Mouse (Mus musculus) left cerebral cortex, postnatal 10 days (tissue): ENCODE data around the gene Mgat5. TPM values are rescaled to one million over a fixed set of nuclear protein-coding genes. Genes with fewer than 3 reads are reported as not detected.
A peak's percentile ranks its signal among the peaks of the same experiment; 100 is the strongest.

Experiments
- DNase-seq, 2 experiments: peaks; one replicate each; pipeline ENCODE4 v3.0.0; 2021 to 2022; ENCODE audit warnings: low spot score in 2 of 2, mixed read lengths in 1 of 2; ENCODE audit errors: extremely low spot score in 1 of 2
- intact Hi-C: fragments of 180-260 bp; cut with DNase I; formaldehyde crosslinking; loops from one replicate; pipeline ENCODE4 v1.15.1; 2025
- total RNA-seq, 2 experiments: library from RNA; stranded (reverse); gene quantifications; 2 replicates each; pipeline ENCODE4 v1.2.3; 2021

Mgat5 gene
- total RNA-seq, 2 experiments from 2014 or later, result 76.8 to 77.1 TPM

DNA sequence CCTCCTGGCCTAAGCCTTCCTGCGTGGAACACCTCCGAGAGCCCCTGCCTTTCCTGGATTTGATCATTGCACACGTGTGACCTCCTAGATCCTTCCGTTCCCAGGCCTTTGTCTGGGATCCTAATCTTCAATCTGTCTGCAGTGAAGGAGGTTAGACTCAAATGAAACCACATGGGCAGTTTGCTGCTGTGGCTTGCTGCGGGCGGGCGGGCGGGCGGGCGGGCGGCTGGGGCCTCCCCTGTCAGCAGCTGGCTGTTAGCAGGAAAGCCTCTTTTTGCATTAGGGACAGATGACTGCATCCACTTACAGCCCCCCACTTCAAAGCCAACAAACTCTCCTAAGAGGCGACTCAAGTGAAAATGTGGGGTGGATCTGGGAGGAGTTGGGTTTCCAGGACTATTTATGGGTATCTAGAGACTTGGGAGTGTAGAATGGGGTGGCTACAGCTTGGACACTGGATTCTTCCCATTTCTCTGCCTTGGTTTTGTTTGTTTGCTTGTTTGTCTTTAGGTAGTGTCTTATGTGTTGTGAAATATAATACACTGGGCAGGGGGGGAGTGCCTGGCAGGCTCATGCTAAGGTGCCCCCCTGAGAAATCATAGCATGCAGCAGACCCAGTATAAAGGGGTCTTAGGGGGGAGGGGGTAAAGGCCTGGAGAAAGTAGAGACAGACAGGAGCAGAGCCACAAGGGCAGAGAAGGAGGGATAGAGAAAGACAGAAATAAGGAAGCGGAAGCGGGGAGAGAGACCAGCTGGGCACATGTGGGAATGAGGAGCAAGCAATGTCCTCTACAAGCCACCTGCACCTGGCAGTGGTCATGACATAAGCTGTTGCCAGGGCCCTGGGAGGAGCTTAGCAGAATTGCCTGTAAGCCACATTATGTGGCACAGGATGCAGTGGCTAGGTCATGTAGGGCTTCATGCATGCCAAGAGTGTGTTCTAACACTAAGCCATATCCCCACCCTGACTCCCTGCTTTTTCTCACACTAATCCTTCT, 238.4 kb downstream of the Mgat5 start:
- no peak for DNase-seq
- intact Hi-C loops, result no loop called here

GRCm38 (mm10) chr1:127444836-127445485, 240.1 kb downstream of the Mgat5 start:
- intact Hi-C loops, result no loop called here
- DNase-seq, result peak in 1 of 2 experiments; percentile 37

- no peak for DNase-seq
- intact Hi-C loops, result no loop called here
Observed at GRCm38 (mm10) chr1:127453397-127453796, 248.6 kb downstream of the Mgat5 start.

DNA sequence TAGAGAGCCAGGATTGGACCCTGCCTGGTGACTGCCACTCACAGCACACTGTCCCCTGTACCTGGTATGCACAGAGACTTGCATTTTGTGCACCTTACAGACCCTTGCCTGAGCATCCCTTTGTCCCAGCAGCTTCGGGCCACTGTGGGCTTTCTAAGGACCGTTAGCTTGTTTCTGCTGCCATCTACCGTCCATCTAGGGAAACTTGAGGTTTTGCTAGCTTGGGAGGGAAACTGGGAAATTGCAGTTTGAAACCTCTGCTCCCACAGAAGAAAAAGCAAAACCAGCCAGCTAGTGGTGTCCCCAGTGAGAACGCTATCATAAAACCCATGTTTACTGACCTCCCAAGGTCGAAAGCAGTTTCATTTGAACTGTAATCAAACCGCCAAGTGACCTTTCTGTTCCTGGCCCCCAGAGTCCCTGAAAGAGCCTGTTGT, 254.2 kb downstream of the Mgat5 start:
- intact Hi-C loops, result loop anchor here (2.0 kb wide), 2 partner anchors 254 to 446 kb away; partner anchors contain the start of gene Mgat5
- peak; percentile 60 to 67 for DNase-seq

GRCm38 (mm10) chr1:127459576-127459975, 254.8 kb downstream of the Mgat5 start:
- intact Hi-C loops, result loop anchor here (2.0 kb wide), 2 partner anchors 255 to 447 kb away; partner anchors contain the start of gene Mgat5
- no peak for DNase-seq

GRCm38 (mm10) chr1:127461017-127461416, 256.2 kb downstream of the Mgat5 start:
- intact Hi-C loops, result no loop called here
- no peak for DNase-seq

GRCm38 (mm10) chr1:127464041-127464440, 259.2 kb downstream of the Mgat5 start:
- intact Hi-C loops, result no loop called here
- DNase-seq, result no peak

DNA sequence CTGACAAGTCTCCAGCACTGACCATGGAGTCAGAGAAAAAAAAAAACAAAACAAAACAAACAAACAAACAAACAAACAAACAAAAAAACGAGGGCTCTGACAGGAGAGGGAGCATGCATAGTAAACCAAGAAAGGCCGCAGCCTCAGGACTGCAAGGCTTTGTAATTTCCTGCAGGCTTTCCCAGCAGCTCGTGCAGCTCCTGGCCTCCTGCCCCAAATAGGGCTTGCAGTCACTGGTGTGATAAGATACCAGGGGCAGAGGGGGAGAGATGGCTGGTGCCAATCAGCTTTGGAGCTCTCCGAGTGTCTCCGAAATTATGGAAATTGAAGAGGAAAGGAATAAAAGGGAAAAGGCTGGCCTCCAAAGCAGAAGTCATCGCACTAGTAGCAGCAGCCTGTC, 260.5 kb downstream of the Mgat5 start:
- no peak for DNase-seq
- intact Hi-C loops, result no loop called here

- intact Hi-C loops, result no loop called here
- no peak for DNase-seq
Observed at GRCm38 (mm10) chr1:127467238-127467637, 262.4 kb downstream of the Mgat5 start.

- intact Hi-C loops, result loop anchor here (5.0 kb wide), 1 partner anchor 453 kb away; no protein-coding TSS in a partner anchor
- no peak for DNase-seq
Observed at GRCm38 (mm10) chr1:127470175-127470574, 265.4 kb downstream of the Mgat5 start.

DNA sequence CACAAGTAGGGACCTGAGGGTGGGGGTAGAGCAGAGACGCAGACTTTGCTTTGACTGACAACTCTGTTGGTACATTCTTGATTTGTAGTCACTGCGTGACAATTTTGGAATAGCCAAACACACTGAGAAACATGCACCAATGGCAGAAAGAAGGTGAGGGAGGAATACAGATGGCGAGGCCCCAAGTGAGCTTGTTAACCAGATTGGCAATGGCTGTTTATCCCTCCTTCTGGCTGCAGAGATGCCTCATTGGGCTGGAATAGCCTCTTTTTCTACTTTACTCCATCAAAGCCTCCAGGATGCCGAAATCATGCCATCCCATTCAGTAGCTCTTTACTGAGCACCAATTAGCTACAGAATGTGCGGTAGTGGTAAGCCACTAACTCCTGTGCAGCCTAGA, 270.9 kb downstream of the Mgat5 start:
- DNase-seq, result no peak
- intact Hi-C loops, result no loop called here

DNA sequence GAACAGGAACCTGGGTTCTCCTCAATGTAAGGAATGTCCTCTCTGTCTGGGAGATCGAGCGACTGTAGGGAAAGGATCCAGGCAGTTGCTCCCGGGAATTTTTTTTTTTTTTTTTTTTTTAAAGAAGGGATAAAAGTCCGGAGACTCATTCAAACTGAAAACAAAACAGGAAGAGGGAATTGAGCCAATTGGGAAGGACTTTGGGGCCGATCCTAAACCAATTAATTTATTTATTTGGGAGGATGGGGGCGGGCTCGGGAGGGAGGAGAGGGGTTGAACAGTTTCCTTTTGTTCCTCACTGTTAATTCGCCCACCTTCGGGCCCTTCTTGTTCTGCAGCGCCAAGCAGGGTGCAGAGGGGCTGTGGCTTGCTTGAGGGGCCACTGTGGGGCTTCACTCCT, 278.1 kb downstream of the Mgat5 start:
- intact Hi-C loops, result no loop called here
- DNase-seq, result no peak

- intact Hi-C loops, result no loop called here
- DNase-seq, result peak in 1 of 2 experiments; percentile 65
Observed at GRCm38 (mm10) chr1:127484188-127484587, 279.4 kb downstream of the Mgat5 start.

DNA sequence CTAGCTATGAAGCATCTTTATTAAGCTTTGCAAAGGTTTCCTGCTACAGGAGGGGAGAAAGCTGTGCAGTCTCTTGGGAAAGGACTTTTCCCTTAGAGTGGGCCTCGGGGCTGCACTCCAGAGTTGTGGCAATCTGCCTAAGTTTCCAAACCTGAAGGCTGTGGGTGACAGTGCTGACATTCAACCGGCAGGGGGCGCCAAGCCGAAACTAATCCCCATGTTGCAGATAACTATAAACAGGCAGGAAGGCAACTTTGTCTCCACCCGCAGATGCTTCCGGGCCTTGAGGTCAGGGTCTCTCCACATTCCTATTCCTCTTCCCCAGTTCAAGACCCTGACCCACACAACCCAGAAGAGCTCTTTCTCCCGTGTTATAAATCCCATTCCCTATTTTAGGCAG, 280.0 kb downstream of the Mgat5 start:
- intact Hi-C loops, result no loop called here
- peak; percentile 28 to 65 for DNase-seq

DNA sequence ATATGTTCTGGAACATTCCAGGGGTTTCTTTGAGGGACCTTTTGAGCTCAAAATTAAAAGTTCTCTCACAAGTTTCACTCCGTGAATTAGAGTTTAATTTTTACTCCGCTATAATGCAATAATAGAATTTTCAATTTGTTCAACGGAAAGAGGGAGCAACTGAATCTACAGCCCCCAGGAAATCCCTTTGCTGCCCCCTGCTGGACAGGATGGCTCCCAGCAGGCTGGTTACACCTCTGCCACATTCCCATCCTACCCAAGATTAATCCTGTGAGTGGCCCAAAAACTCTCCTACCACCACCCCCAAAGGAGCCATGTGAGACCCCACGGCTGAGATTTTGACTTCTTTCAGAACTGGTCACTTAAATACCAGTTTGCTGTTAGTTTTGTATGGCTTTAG, 282.3 kb downstream of the Mgat5 start:
- peak in 1 of 2 experiments; percentile 62 for DNase-seq
- intact Hi-C loops, result no loop called here

DNA sequence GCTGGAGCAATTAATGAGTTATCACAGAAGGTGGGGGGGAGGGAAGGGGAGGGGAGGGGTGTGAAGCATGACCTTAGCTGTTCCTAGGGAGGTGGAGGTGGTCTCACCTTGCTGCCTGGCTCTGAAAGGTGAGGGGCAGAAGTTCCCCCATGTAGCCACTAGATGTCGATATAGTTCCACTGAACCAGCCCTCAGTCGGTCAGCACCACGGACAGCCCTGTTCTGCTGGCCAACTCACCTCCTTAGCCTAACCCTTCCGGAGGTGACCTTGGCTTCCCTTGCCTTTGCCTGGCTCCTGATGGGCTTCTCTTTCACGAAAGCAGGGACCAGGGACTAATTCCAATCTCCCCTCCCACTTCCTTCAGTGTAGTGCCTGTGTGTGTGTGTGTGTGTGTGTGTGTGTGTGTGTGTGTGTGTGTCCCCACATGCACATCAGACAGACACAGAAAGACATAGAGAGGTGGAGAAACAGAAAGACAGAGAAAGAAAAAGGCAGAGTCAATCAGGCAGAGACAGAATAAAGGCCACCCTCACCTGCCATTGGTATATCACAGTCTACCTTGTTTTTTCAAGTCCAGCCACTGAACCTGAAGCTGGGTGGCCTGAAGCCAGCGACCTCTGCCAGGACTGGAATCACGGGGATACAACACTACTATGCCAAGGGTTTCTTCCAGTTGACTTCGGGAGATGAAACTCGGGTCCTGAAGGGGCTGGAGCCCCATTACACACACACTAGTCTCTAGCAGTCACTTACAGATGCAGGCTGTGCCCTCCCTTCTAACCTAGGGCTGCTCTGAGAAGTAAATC, 292.1 kb downstream of the Mgat5 start:
- intact Hi-C loops, result loop anchor here (5.0 kb wide), 1 partner anchor 180 kb away; the partner anchor contains the start of gene Tmem163
- peak in 1 of 2 experiments; percentile 58 for DNase-seq

GRCm38 (mm10) chr1:127498746-127499145, 293.9 kb downstream of the Mgat5 start:
- DNase-seq, result no peak
- intact Hi-C loops, result loop anchor here (5.0 kb wide), 1 partner anchor 179 kb away; the partner anchor contains the start of gene Tmem163

DNA sequence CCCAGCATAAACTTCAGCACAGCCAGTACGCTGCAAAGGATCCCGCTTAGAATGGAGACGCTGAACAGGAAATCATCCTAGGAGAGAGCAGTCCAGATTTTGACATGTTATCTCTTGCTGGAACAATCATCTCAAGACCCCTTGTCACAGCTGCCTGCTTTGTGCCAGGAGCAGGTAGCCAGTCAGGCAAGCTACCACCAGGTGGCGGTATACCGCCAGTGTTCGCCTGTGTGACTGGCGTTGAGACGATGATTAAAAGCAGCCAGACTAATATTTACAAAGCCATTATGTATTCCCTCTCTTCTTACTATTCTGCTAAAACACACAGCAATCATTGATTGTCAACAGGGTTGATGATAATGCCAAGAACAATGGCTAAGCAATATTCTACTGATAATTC, 295.4 kb downstream of the Mgat5 start:
- intact Hi-C loops, result loop anchor here (2.0 kb wide), 1 partner anchor 267 kb away; no protein-coding TSS in a partner anchor
- peak; percentile 73 to 83 for DNase-seq

DNA sequence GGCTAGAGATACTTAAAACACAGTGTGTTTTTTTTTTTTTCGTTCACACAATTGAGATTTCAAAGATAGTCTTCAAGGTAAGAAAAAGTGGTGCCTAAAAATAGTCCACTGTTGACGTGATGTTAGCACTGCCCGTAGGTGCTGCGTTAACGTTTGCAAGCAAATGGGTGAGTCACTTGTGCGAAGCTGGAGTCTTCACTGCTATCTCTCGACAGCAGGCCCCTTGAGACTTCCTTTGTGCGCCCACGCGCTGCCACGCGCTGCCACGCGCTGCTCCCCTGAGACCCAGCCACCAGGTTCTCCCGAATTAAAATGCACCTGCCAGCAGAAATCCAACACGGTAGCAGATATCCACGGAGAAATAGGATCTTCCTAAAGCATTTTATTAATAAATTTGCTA, 295.9 kb downstream of the Mgat5 start:
- intact Hi-C loops, result loop anchor here (2.0 kb wide), 1 partner anchor 266 kb away; no protein-coding TSS in a partner anchor

More for the DNA sequence above, 295.9 kb downstream of the Mgat5 start:
- no peak for DNase-seq
